8 mouse cellular contexts compared by ENCODE assay signal in genomic region chr4:135819826-135820526, GRCm38 (mm10). TPM values are rescaled to one million over a fixed set of nuclear protein-coding genes. Genes with fewer than 3 reads are reported as not detected.
DNase-seq lines count a peak whose midpoint lies in the region; ATAC-seq and TF ChIP-seq lines count a peak whose summit lies in the region.

No protein-coding gene starts in this region.

- 77% methylated on average over 17 of the region's 17 CpGs for WGBS in midbrain, embryonic 10.5 days
- 80% methylated on average over 17 of the region's 17 CpGs for WGBS in midbrain, embryonic 15.5 days
- WGBS in embryonic facial prominence, embryonic 10.5 days, result 64% methylated on average over 17 of the region's 17 CpGs
- 42% methylated on average over 17 of the region's 17 CpGs for WGBS in lung, adult 2 months

- no peak for TF ChIP-seq POLR2A in lung, adult 2 months (IDR thresholded peaks at IDR 0.05; ENCODE audit: borderline replicate concordance, extremely low read depth, low read depth, low read length)

- no peaks in the 10 kb centered on the region for H3K36me3 ChIP-seq in midbrain, embryonic 10.5 days
- no peaks in the 10 kb centered on the region for H3K36me3 ChIP-seq in midbrain, embryonic 15.5 days (replicated peaks)
- no peaks in the 10 kb centered on the region for H3K36me3 ChIP-seq in embryonic facial prominence, embryonic 10.5 days (replicated peaks)

- intact Hi-C loops in heart, postnatal 36 days (cut with DNase I), result loop anchor here (5.0 kb wide), 1 partner anchor 57 kb away; no protein-coding TSS in a partner anchor

- H3K4me1 ChIP-seq in midbrain, embryonic 10.5 days, result peaks cover 4% of the 10 kb centered on the region; the same call in 1 of the 2 replicates
- H3K4me1 ChIP-seq in midbrain, embryonic 15.5 days, result no peaks in the 10 kb centered on the region
- H3K4me1 ChIP-seq in embryonic facial prominence, embryonic 10.5 days, result peaks cover 4% of the 10 kb centered on the region
- peaks cover 2% of the 10 kb centered on the region; the same call in 1 of the 2 replicates for H3K4me1 ChIP-seq in lung, adult 2 months (ENCODE audit: control insufficient read depth, insufficient read depth, low read length)

- no peaks in the 10 kb centered on the region for H3K27me3 ChIP-seq in midbrain, embryonic 10.5 days (ENCODE audit: low read depth, poor library complexity, severe bottlenecking)
- no peaks in the 10 kb centered on the region for H3K27me3 ChIP-seq in midbrain, embryonic 15.5 days (replicated peaks)
- H3K27me3 ChIP-seq in embryonic facial prominence, embryonic 10.5 days (replicated peaks; ENCODE audit: low read depth, poor library complexity, severe bottlenecking), result no peaks in the 10 kb centered on the region

- no peak overlapping the region for H3K4me3 ChIP-seq in midbrain, embryonic 10.5 days
- no peak overlapping the region for H3K4me3 ChIP-seq in midbrain, embryonic 15.5 days
- H3K4me3 ChIP-seq in embryonic facial prominence, embryonic 10.5 days, result no peak overlapping the region
- H3K4me3 ChIP-seq in lung, adult 2 months (replicated peaks; ENCODE audit: extremely low read depth, low read depth, low read length), result no peak overlapping the region

- H3K27ac ChIP-seq in midbrain, embryonic 10.5 days (replicated peaks), result no peak overlapping the region
- H3K27ac ChIP-seq in midbrain, embryonic 15.5 days, result no peak overlapping the region
- peak overlapping the region; percentile 35; the same call in 1 of the 2 replicates for H3K27ac ChIP-seq in embryonic facial prominence, embryonic 10.5 days (replicated peaks)

- DNase-seq in midbrain, embryonic 10.5 days (ENCODE audit: low spot score), result peak; percentile 22
- peak; percentile 64 for DNase-seq in embryonic facial prominence, embryonic 10.5 days (ENCODE audit: low spot score)
- DNase-seq in heart, postnatal 36 days, result peak; percentile 49
- DNase-seq in lung, adult 2 months, result peak; percentile 47
- no peak for DNase-seq in cerebellum, adult 9-11 months
- no peak for DNase-seq in adipocyte (ENCODE audit: low spot score)
- no peak for DNase-seq in layer of hippocampus, adult 9-10 months (ENCODE audit: low spot score)

- H3K9me3 ChIP-seq in midbrain, embryonic 10.5 days (replicated peaks), result 0 out of 2 replicates have a peak, but pooled peaks cover 6% of the 10 kb centered on the region
- H3K9me3 ChIP-seq in midbrain, embryonic 15.5 days, result no peaks in the 10 kb centered on the region
- H3K9me3 ChIP-seq in embryonic facial prominence, embryonic 10.5 days, result no peaks in the 10 kb centered on the region

- H3K9ac ChIP-seq in midbrain, embryonic 15.5 days, result no peak overlapping the region

- no peak for ATAC-seq in midbrain, embryonic 15.5 days (replicated peaks)

- no peak overlapping the region for H3K4me2 ChIP-seq in midbrain, embryonic 15.5 days

- TF ChIP-seq CTCF in lung, adult 2 months (IDR thresholded peaks at IDR 0.05; ENCODE audit: insufficient read depth, low read length), result no peak

RNA-seq across cellular contexts. Expression of gene Srsf10, which starts 35.6 kb away (rescaled TPM):
- polyA plus RNA-seq in midbrain, embryonic 10.5 days (2016; fragmentation: Nextera tagmentation; extraction: Ambion mirVana), result 368 and 383 TPM in 2 replicates
- polyA plus RNA-seq in midbrain, embryonic 15.5 days (2015; fragmentation: Nextera tagmentation; extraction: Ambion mirVana), result 183 and 190 TPM in 2 replicates
- polyA plus RNA-seq in embryonic facial prominence, embryonic 10.5 days (2016; fragmentation: Nextera tagmentation; extraction: Ambion mirVana), result 377 and 383 TPM in 2 replicates
- total RNA-seq in heart, postnatal 36 days (2021), result 10 to 100 TPM; 37.1 to 45.6 TPM
- polyA plus RNA-seq in lung, adult 2 months (2012; rRNA removed), result 72.6 and 84.9 TPM in 2 replicates

RNA-seq across cellular contexts. Expression of gene Pnrc2, which starts 53.7 kb away (rescaled TPM):
- polyA plus RNA-seq in midbrain, embryonic 10.5 days (2016; fragmentation: Nextera tagmentation; extraction: Ambion mirVana), result 216 and 225 TPM in 2 replicates
- polyA plus RNA-seq in midbrain, embryonic 15.5 days (2015; fragmentation: Nextera tagmentation; extraction: Ambion mirVana), result 92.1 and 96.0 TPM in 2 replicates
- polyA plus RNA-seq in embryonic facial prominence, embryonic 10.5 days (2016; fragmentation: Nextera tagmentation; extraction: Ambion mirVana), result 177 and 186 TPM in 2 replicates
- 10 to 100 TPM; 59.2 to 63.5 TPM for total RNA-seq in heart, postnatal 36 days (2021)
- 13.6 and 21.0 TPM in 2 replicates for polyA plus RNA-seq in lung, adult 2 months (2012; rRNA removed)

Comparison
In these comparisons a context has a peak if more than half of its experiments do, and no peak if none do; other contexts are left out.
1. DNase-seq: peak in midbrain, embryonic 10.5 days (single experiment), embryonic facial prominence, embryonic 10.5 days (single experiment), heart, postnatal 36 days (2 of 2) and lung, adult 2 months (single experiment); none in cerebellum, adult 9-11 months (single experiment), adipocyte (single experiment) and layer of hippocampus, adult 9-10 months (single experiment).